Mouse (Mus musculus): ENCODE results near the gene Dpf3. TPM values are rescaled to one million over a fixed set of nuclear protein-coding genes. Genes with fewer than 3 reads are reported as not detected.
A peak's percentile ranks its signal among the peaks of the same experiment; 100 is the strongest.

The Dpf3 gene
- total RNA-seq, 4 experiments from 2014 or later, result 16.1 to 21.9 (median 20.1) TPM

- no peak for DNase-seq (ENCODE audit: low spot score in 2 of 2)
Measured at GRCm38 (mm10) chr12:83496736-83497135, 9.2 kb upstream of the Dpf3 start.

GRCm38 (mm10) chr12:83496336-83496735 lies 8.8 kb upstream of the Dpf3 start:
- DNase-seq (ENCODE audit: low spot score in 2 of 2), result no peak

DNA sequence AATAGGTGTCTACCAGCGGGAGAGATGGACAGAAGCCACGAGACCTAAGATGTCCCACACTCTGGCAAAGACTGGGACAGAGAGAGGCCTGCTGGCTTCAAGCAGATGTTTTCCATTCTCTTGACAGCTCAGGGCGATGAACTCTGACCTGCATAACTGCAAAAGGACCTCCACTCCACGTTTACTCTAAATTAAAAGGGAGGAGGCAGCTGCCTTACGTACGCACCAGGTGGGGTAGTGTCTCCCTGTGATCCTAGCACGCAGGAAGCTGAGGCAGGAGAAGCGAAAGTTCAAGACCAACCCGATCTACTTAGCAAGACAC lies 8.4 kb upstream of the Dpf3 start:
- DNase-seq (ENCODE audit: low spot score in 2 of 2), result no peak

DNA sequence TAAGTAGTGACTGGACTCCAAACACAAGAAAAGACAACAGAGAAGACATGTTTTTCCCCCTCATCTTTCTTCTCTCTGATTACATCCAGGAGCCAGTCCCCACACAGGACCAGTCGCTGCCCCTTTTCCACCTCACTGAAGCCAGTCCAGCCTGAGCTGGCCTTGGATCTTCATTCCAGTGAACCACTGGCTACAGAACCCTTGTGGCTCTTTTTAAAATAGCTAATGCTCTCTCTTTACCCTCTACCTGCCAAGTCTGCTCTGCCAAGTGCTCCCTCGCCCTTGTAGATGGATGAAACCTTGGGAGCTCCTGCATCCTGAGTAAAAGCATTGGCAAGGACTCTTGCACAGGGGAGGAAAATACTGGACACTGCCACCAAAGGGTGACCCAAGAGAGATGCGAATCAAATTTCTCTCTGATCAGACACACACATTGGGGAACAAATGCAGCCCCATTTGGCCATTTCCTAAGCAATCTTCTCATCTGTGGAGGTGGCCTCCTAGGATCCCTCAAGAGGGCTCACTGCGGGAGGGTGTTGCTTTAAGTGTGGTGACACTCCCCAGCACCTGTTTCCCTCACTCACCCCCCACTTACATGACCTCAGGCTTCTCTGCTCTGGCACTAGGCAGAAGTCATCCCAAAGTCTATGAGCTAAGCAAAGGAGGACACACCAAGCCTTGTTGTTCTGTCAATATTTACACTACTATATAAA lies 7.9 kb upstream of the Dpf3 start:
- DNase-seq (ENCODE audit: low spot score in 2 of 2), result peak; percentile 24 to 50

GRCm38 (mm10) chr12:83494196-83494595 lies 6.7 kb upstream of the Dpf3 start:
- no peak for DNase-seq (ENCODE audit: low spot score in 2 of 2)

GRCm38 (mm10) chr12:83492808-83493207 lies 5.3 kb upstream of the Dpf3 start:
- no peak for DNase-seq (ENCODE audit: low spot score in 2 of 2)

- no peak for DNase-seq (ENCODE audit: low spot score in 2 of 2)
Measured at GRCm38 (mm10) chr12:83491609-83492008, 4.1 kb upstream of the Dpf3 start.

- no peak for DNase-seq (ENCODE audit: low spot score in 2 of 2)
Measured at GRCm38 (mm10) chr12:83489748-83490147, 2.2 kb upstream of the Dpf3 start.

DNA sequence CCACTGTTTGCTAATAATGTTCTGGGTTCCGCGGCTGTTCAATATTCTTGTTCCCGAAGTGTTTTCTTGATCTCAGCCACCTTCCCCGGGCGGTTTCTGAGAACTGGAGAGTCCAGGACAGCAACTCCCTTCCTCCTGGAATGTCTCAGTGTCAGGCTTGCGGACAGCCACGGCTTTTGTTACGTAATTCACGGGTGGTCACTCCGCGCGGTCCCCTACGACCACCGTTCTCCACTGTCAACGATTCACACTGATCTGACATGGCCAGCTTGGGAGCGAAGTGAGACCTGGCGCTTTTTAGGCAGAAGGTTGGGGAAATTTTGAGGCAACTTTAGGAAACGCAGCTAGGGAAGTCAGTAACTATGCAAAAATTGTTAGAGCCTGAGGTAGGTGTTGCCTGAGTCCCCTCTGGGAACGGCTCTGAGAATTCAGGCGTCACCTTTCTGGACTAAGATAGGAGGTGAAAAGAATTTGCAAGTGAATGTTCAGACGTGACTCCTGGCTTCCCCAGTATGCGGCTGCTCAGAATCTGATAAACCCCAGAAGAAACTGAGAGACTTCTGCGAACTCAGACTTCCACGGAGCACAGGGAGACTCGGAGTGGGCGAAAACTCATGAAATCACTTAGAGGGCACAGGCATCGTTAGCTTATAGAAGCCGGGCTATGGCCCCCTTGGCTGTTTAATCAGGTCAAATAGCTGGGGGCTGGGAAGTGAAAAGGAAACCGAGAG lies 860 bp upstream of the Dpf3 start:
- peak; percentile 21 to 37 for DNase-seq (ENCODE audit: low spot score in 2 of 2)

DNA sequence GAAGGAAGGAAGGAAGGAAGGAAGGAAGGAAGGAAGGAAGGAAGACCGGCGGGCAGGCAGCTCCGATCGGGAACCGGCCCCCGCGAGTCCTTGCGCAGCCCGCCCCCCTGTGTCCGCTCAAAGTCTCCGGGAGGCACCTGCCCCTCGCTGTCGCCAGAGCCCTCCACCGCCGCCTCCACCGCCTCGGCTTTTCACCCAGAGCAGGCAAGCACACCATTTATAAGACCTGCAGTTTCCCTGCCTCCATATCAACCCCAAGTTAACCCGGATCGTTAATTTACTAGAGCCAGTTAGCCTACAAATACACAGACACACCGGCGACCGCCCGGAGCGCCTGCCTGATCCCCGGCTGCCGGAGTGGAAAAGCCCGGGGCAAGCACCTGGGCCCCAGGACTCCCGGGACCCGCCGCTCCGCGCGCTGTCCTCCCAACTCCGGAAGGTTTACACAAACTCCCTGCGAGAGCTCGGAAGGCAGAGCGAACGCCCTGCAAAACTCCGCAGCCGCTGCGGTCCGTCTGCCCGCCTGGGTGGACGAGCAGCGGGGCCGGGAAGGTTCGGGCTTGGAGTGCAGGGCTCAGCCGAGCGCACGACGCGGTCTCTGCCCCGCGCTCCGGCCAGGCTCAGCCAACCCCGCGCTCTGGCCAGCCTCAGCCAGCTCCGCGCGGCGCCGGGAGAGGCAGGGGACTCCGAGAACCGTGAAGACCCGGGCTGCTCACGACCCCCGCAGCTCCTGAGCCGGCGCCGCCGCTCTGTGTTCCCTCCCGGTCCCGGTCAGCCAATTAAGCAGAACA lies 650 bp downstream of the Dpf3 start:
- DNase-seq (ENCODE audit: low spot score in 2 of 2), result peak; percentile 20 to 52

GRCm38 (mm10) chr12:83485911-83486670 lies 1.4 kb downstream of the Dpf3 start:
- no peak for DNase-seq (ENCODE audit: low spot score in 2 of 2)

GRCm38 (mm10) chr12:83484855-83485745 lies 2.4 kb downstream of the Dpf3 start:
- DNase-seq (ENCODE audit: low spot score in 2 of 2), result no peak

DNA sequence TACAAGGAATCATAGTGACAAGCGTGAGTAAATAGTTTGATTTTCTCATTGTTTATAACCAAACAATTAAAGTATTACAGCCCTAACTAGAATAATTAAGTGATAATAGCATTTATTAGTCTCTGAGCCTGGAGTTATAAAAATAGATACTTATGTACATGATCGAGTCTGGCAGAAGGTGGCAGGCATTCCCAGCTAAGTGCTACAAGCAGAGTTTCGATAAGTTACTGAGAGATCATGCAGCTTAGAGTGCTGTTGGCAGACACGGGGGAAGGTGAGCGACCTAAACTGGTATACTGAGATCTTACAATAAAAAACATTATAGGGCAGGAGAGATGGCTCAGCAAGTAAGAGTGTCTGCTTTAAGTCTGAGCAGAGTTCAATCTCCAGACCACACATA lies 3.9 kb downstream of the Dpf3 start:
- no peak for DNase-seq (ENCODE audit: low spot score in 2 of 2)

DNA sequence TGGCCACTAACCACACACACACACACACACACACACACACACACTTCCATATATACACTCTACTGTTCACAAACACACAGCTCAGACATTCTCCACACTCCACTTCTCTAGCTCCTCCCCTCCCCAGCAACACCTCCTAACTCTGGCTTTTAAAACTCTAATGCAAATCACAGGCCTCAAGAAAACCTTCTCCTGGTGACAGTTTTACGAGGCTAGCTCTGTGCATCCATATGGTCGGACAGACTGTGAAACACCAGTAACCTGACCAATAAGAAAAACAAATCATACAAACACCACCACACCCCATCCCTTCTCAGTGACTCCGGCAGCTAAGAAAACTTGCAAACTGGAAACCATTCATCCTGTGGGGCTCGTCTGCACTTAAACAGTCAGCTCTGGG lies 6.1 kb downstream of the Dpf3 start:
- DNase-seq (ENCODE audit: low spot score in 2 of 2), result no peak

- DNase-seq (ENCODE audit: low spot score in 2 of 2), result no peak
Measured at GRCm38 (mm10) chr12:83479818-83480401, 7.6 kb downstream of the Dpf3 start.

DNA sequence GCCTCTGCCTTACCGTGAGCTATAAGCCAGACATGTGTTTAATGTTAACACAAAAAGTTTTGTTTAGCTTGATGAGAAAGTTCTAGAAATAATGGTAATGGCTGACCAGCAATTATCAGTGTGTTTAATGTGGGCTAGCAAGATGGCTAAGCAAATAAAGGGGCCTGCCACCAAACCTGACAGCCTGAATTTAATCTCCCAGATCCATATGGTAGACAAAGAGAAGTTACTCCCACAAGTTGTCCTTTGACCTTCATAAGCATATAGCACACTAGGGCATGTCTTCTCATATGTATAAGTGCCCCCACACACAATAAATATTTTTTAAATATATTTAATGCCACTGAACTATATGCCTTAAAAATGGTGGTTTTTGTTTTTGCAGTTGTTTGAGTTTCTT lies 8.4 kb downstream of the Dpf3 start:
- no peak for DNase-seq (ENCODE audit: low spot score in 2 of 2)

DNA sequence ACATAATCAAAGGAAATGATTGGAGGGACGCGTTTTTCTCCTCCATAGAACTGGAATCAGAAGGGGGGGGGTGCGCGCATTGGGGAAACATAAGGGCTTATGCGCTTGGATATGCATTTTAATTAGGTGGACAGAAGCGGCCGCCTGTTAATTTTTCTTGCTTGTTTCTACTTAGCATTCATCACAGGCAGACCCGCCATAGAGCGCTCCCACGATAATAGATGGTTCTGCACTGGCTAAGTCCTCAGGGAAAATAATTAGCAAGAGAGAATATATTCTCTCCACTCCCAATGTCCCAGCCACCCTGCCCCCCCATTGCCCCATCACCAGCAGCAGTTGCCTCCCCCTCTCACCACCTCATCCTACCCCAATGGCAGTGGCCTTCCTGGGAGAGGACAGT lies 11.2 kb downstream of the Dpf3 start:
- DNase-seq (ENCODE audit: low spot score in 2 of 2), result no peak

GRCm38 (mm10) chr12:83475419-83475818 lies 12.1 kb downstream of the Dpf3 start:
- DNase-seq (ENCODE audit: low spot score in 2 of 2), result no peak

- peak in 1 of 2 experiments; percentile 27 for DNase-seq (ENCODE audit: low spot score in 2 of 2)
Measured at GRCm38 (mm10) chr12:83473987-83474600, 13.4 kb downstream of the Dpf3 start.

GRCm38 (mm10) chr12:83471760-83472159 lies 15.8 kb downstream of the Dpf3 start:
- no peak for DNase-seq (ENCODE audit: low spot score in 2 of 2)
